Mouse (Mus musculus) gastrocnemius, postnatal 25 days (tissue): ENCODE results near the gene Yap1. TPM values are rescaled to one million over a fixed set of nuclear protein-coding genes. Genes with fewer than 3 reads are reported as not detected.

ENCODE experiments used
- DNase-seq: peaks from one replicate; pipeline ENCODE4 v3.0.0; 2022
- total RNA-seq, 2 experiments: library from RNA; stranded (reverse); gene quantifications; 1 replicate in 1 of 2; 2 replicates in 1 of 2; pipeline ENCODE4 v1.2.3; 2021

The Yap1 gene
- total RNA-seq, 2 experiments from 2014 or later, result 38.2 to 43.3 TPM

DNA sequence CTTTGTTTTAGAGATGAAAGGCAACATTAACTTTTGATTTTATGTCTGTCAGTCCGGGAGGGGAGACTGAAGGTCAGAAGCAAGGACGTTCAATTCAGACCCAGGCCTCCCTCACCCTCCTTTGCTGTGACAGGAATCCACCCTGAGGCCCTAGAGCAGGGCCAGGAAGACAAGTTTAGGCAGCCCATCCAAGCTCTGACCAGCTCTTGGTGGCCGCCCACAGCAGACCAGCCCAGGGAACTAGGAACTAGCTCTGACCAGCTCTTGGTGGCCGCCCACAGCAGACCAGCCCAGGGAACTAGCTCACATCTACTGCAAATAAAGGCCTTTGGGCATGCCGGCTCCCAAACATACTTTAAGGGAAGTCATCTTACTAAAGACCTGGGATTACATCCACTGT lies 26.8 kb downstream of the Yap1 start:
- no peak for DNase-seq

GRCm38 (mm10) chr9:7971993-7972392 lies 32.4 kb downstream of the Yap1 start:
- DNase-seq, result no peak

GRCm38 (mm10) chr9:7967980-7968379 lies 36.4 kb downstream of the Yap1 start:
- DNase-seq, result no peak

DNA sequence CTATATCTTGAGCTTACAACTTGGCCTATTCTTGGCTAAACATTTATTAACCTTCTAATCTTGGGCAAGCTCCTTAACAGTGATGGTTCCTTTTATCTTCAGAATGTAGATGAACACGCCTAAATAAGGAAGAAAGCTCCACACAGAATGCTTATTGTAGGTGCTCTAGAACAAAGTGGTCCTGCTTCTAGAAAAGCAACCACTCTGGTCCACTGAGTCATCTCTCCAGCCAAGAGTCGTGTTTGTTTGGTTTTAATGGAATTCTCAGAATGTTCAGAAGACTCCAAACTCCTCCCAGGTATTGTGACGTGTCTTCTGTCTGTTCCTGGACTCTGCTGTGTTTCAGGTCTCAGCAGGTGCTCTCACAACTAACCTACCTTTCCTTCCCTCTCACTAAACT lies 38.8 kb downstream of the Yap1 start:
- no peak for DNase-seq

- no peak for DNase-seq
Measured at GRCm38 (mm10) chr9:7963867-7964266, 40.5 kb downstream of the Yap1 start.

- no peak for DNase-seq
Measured at GRCm38 (mm10) chr9:7962915-7963314, 41.5 kb downstream of the Yap1 start.

DNA sequence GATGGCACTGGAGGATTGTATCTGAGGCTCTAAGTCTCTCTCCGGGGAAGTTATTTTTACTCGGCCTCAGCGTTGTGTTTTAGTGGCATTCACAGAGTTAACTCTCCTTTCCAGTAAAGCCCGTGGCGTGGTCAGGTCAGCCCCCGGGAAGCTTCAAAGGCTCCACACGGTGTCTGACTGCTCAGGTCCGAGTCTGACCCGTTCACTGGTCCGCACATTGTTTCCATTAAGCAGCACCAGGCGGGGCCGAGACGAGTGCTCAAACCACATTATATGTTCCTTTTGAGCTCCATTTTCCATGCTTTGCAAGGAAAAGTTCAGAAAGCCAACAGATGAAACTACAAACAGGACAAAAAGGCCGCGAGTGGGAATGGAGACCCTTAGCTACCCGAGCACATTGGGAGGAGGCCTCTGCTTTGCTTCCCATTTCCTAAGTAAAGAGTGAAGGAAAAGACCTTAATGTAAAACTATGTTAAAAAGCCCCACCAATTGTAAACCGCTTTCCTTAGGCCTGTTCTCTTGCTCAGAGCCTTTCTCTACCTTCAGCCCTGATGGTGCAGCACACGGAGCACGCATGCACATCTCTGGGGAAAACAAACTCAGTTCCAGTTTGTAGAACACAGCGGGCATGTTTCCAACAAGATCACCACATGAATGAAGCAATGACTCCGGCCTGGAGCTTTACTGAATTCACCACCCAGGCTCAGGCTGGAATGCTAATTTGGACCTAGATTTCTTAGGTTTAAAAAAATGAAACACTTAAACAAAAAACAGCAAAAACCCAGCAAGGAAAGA lies 42.8 kb downstream of the Yap1 start:
- no peak for DNase-seq

DNA sequence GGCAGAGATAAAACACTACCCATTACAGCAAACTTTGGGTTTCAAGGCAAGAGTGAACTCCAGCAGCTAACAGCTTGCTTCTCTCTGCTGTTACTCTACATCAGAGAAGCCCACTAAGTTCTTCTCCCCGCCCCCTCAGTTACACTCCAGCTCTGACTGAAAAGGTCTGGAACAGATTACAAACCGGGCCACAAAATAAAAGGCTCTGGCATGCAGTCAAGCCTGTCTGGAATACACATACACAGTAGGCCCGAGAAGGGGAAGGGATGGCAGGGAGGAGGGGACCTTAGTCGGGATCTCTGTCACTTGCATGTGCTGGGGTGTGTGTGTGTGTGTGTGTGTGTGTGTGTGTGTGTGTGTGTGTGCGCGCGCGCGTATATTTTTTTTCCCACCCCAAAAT lies 44.0 kb downstream of the Yap1 start:
- peak; percentile 60 for DNase-seq

DNA sequence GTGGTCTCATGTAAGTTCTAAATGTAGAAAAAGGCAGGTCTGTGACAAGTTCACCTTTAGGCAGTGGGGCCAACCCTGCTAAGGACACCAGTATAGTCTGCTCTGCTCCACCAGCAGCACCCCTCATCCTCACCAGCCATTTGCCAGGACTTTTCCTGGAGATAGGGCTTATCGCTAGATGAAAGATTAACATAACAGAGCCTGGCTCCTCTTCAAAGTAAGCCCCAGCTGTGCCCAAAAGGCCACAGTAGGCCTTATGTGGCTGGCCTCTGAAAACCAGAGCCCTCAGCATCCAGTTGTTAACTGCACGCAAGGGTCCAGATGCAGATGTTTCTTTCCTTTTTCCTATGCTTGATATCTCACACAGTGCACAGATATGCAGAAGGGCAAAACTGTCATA lies 45.1 kb downstream of the Yap1 start:
- DNase-seq, result no peak

DNA sequence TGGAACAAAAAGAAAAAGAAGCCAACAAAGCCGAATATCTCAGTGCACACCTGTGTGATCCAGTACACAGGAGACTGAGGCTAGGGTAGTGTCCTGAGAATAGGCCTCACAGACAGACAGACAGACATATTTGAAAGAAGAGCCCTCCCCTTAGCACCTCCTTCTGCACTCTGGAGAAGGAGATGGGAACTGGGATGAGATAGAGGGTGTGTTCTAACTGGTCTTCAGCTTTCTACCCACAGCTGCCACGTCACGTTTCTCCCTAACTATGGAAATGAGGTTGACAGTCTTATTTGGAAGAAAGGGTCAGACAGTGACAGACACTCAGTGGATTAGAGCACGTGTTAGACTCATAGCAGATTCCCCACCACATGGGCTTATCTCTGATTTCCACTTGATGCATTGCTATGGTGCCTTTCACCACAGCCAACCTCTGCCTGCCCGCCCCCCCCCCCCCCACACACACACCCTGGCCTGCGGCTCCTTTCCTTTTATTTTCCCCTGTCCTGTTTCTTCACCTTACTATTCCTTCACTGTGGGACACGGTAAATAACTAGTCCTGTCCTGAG lies 46.3 kb downstream of the Yap1 start:
- DNase-seq, result no peak

GRCm38 (mm10) chr9:7957407-7957806 lies 47.0 kb downstream of the Yap1 start:
- no peak for DNase-seq

DNA sequence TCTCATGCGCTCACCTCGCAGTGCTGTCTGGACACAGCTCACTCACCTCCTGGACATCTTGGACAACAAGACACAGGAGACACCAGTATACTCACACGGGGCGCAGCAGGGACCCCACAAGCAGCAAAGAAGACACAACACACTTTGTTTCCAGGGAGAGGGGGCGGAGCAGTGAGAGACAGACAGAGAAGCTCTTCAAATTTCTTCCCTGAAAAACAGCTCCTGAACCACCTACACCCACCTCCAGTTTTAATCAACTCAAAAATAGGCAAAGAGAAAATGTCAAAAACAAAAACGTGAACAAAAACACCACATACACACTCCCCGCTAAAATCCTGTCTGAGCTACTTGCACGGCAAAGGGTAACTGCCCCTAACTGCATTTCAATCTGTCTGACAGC lies 48.0 kb downstream of the Yap1 start:
- no peak for DNase-seq

DNA sequence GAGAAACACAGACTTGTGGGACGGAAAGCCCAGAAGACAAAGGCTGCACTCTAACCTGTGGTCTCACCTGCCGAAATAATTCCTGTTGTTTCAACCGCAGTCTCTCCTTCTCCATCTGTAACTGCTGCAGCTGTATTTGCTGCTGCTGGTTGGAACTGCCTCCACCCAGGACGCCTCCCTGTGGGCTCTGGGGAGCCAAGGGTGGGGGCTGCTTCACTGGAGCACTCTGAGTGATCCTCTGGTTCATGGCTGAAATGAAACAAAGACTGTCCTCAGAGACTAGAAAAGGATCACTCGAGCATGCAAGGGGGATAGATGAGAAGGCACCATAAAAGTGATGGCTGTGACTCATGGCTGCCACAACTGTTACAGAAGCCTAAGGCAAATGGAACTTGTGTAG lies 51.5 kb downstream of the Yap1 start:
- DNase-seq, result no peak

- DNase-seq, result no peak
Measured at GRCm38 (mm10) chr9:7950211-7950644, 54.2 kb downstream of the Yap1 start.

GRCm38 (mm10) chr9:7947946-7948345 lies 56.5 kb downstream of the Yap1 start:
- DNase-seq, result no peak

DNA sequence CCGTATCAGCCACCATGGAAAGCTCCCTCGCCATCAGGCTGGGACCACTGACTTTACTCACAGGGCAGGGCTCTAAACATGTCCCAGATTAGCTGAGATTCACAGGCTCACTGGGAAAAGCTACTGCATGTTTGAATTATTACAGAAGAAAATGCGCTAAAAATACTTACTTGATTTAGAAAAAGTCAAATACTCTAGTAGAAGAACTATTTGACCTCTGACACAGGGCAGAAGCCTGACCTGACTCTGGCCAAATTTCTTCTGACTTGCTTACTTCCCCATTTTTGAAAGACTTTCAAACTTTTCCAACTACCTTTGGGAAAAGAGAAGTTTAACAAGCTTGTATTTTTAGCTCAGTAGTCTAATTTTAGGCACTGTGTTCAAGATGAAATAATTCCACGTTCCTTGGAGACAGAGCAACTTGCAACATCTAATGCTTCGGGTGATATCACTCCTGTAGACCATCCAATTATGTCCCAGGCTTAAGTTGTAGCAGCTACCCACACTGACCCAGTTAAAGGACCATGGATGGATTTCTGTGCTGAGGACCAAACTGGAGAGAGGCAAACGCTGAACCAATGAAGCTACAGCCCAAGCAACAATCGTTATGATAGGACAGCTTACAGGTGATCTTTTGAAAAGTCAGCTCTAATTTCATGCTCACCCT lies 60.5 kb downstream of the Yap1 start:
- no peak for DNase-seq

DNA sequence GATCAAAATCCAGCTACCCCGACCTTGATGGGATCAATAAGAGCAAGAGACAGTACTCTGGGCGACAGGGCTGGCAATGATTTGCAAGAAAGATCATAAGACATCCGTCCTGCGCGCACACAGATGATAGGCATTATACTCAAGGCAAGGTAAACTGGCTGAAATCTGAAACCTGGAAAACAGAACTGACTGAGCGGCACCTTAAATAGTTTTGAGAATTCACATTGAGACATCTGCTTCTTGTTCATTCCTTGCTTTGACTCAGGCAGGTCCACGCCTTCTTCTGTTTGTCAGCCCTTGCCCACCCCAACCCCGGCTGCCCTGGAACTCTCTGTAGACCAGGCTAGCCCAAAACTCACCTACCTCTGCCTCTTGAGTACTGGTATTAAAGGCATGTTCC lies 61.7 kb downstream of the Yap1 start:
- DNase-seq, result no peak

- DNase-seq, result no peak
Measured at GRCm38 (mm10) chr9:7940075-7940474, 64.3 kb downstream of the Yap1 start.

- DNase-seq, result no peak
Measured at GRCm38 (mm10) chr9:7934419-7934818, 70.0 kb downstream of the Yap1 start.

DNA sequence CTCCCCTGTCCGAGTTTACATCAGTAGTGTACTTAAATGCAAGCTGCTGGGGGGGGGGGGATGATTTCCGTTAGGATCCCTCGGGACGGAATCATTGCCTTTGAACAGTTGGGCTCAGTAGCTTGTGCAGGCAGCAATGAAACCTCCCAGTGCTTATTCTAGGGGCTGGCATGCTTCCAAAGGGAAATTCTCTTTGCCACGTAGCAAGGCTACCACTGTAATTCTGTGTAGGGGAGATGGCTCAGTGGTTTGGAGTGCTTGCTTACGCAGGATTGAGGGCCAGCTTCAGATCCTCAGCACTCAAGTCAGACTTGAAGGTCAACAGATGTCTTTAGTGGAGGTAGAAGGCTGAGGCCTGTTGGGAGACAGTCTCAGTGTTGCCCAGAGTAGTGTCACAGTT lies 74.8 kb downstream of the Yap1 start:
- no peak for DNase-seq

- DNase-seq, result no peak
Measured at GRCm38 (mm10) chr9:7928866-7929265, 75.5 kb downstream of the Yap1 start.

- DNase-seq, result no peak
Measured at GRCm38 (mm10) chr9:7928207-7928793, 76.1 kb downstream of the Yap1 start.

DNA sequence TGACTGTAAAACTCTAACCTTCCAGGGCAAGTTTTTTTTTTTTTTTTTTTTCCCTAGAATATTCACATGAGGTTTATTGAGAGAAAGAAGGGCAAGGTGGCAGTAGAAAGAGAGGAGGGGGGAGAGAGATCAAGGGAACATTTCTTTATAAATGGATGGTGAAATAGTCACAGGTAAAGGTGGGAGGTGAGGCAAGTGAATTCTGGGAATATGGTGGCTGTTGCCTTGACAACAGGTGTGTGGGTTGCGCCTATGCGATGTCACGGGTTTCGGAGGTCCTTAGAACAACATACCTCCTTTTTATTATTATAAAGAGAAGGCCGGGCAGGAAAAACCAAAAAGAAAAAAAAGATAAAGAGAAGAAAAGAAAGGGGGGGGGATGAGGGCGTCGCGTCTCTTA lies 89.5 kb downstream of the Yap1 start:
- no peak for DNase-seq
